Mouse (Mus musculus): Measurements from ENCODE around the gene Saysd1. TPM values are rescaled to one million over a fixed set of nuclear protein-coding genes. Genes with fewer than 3 reads are reported as not detected.
A peak's percentile ranks its signal among the peaks of the same experiment; 100 is the strongest.

Gene Saysd1
- polyA plus RNA-seq, 1 experiment from 2014 or later, result 18.9 TPM

- DNase-seq (ENCODE audit: low spot score) (peak; percentile 65), ATAC-seq (peak; percentile 43)
- Histone ChIP-seq H3K27ac (ENCODE audit: low read length) (no peak overlapping the region), H3K4me2 (replicated peaks; ENCODE audit: low read depth, low read length) (no peak overlapping the region), H3K4me3 (ENCODE audit: low read depth, low read length) (no peak overlapping the region), H3K9ac (replicated peaks; ENCODE audit: low read depth) (no peak overlapping the region), H3K9me3 (ENCODE audit: low read length) (no peaks in the 10 kb centered on the region), H3K36me3 (ENCODE audit: insufficient read depth, low read length) (no peaks in the 10 kb centered on the region), H3K27me3 (replicated peaks; ENCODE audit: insufficient read depth, low read length) (no peaks in the 10 kb centered on the region), H3K4me1 (ENCODE audit: insufficient read depth, low read depth, low read length) (peaks cover 12% of the 10 kb centered on the region; the same call in 1 of the 2 replicates)
- 67% methylated on average over 7 of the region's 7 CpGs for WGBS
- TF ChIP-seq CTCF (IDR thresholded peaks at IDR 0.05) (no peak), EP300 (IDR thresholded peaks at IDR 0.05) (peak; percentile 68)
Observed at GRCm38 (mm10) chr14:20175114-20175513, 36.8 kb upstream of the Saysd1 start.

- 82% methylated on average over 6 of the region's 6 CpGs for WGBS
- H3K9me3 ChIP-seq (ENCODE audit: low read length), result no peaks in the 10 kb centered on the region
- H3K27me3 ChIP-seq (replicated peaks; ENCODE audit: insufficient read depth, low read length), result no peaks in the 10 kb centered on the region
- H3K9ac ChIP-seq (replicated peaks; ENCODE audit: low read depth), result no peak overlapping the region
- no peak overlapping the region for H3K4me2 ChIP-seq (replicated peaks; ENCODE audit: low read depth, low read length)
- H3K4me1 ChIP-seq (ENCODE audit: insufficient read depth, low read depth, low read length), result peaks cover 12% of the 10 kb centered on the region; the same call in 1 of the 2 replicates
- ATAC-seq (no peak), DNase-seq (ENCODE audit: low spot score) (no peak)
- H3K4me3 ChIP-seq (ENCODE audit: low read depth, low read length), result no peak overlapping the region
- H3K36me3 ChIP-seq (ENCODE audit: insufficient read depth, low read length), result no peaks in the 10 kb centered on the region
- TF ChIP-seq EP300 (IDR thresholded peaks at IDR 0.05), result no peak
- TF ChIP-seq CTCF (IDR thresholded peaks at IDR 0.05), result no peak
- H3K27ac ChIP-seq (ENCODE audit: low read length), result no peak overlapping the region
Observed at GRCm38 (mm10) chr14:20174696-20175095, 36.4 kb upstream of the Saysd1 start.

- H3K27ac ChIP-seq (ENCODE audit: low read length), result 0 out of 2 replicates have a peak overlapping the region, but pooled peaks have one; percentile 23
- no peaks in the 10 kb centered on the region for H3K9me3 ChIP-seq (ENCODE audit: low read length)
- peaks cover 12% of the 10 kb centered on the region; the same call in 1 of the 2 replicates for H3K4me1 ChIP-seq (ENCODE audit: insufficient read depth, low read depth, low read length)
- no peak overlapping the region for H3K4me3 ChIP-seq (ENCODE audit: low read depth, low read length)
- no peak overlapping the region for H3K4me2 ChIP-seq (replicated peaks; ENCODE audit: low read depth, low read length)
- H3K36me3 ChIP-seq (ENCODE audit: insufficient read depth, low read length), result no peaks in the 10 kb centered on the region
- DNase-seq (ENCODE audit: low spot score), result no peak
- no peak for ATAC-seq
- no peak for TF ChIP-seq EP300 (IDR thresholded peaks at IDR 0.05)
- no peak for TF ChIP-seq CTCF (IDR thresholded peaks at IDR 0.05)
- H3K27me3 ChIP-seq (replicated peaks; ENCODE audit: insufficient read depth, low read length), result no peaks in the 10 kb centered on the region
- WGBS, result 66% methylated on average over 14 of the region's 14 CpGs
- no peak overlapping the region for H3K9ac ChIP-seq (replicated peaks; ENCODE audit: low read depth)
Observed at GRCm38 (mm10) chr14:20173873-20174490, 35.6 kb upstream of the Saysd1 start.

GRCm38 (mm10) chr14:20172924-20173323 lies 34.6 kb upstream of the Saysd1 start:
- WGBS, result 24% methylated on average over 4 of the region's 4 CpGs
- Histone ChIP-seq H3K9ac (replicated peaks; ENCODE audit: low read depth) (no peak overlapping the region), H3K4me2 (replicated peaks; ENCODE audit: low read depth, low read length) (no peak overlapping the region), H3K27ac (ENCODE audit: low read length) (peak overlapping the region; percentile 23), H3K9me3 (ENCODE audit: low read length) (no peaks in the 10 kb centered on the region), H3K36me3 (ENCODE audit: insufficient read depth, low read length) (no peaks in the 10 kb centered on the region), H3K27me3 (replicated peaks; ENCODE audit: insufficient read depth, low read length) (no peaks in the 10 kb centered on the region), H3K4me1 (ENCODE audit: insufficient read depth, low read depth, low read length) (peaks cover 12% of the 10 kb centered on the region; the same call in 1 of the 2 replicates), H3K4me3 (ENCODE audit: low read depth, low read length) (no peak overlapping the region)
- ATAC-seq (no peak), DNase-seq (ENCODE audit: low spot score) (no peak)
- TF ChIP-seq CTCF (IDR thresholded peaks at IDR 0.05), result no peak
- no peak for TF ChIP-seq EP300 (IDR thresholded peaks at IDR 0.05)

- Histone ChIP-seq H3K4me2 (replicated peaks; ENCODE audit: low read depth, low read length) (no peak overlapping the region), H3K36me3 (ENCODE audit: insufficient read depth, low read length) (no peaks in the 10 kb centered on the region), H3K9ac (replicated peaks; ENCODE audit: low read depth) (no peak overlapping the region), H3K27ac (ENCODE audit: low read length) (0 out of 2 replicates have a peak overlapping the region, but pooled peaks have one; percentile 23), H3K4me1 (ENCODE audit: insufficient read depth, low read depth, low read length) (peaks cover 14% of the 10 kb centered on the region; the same call in 1 of the 2 replicates), H3K4me3 (ENCODE audit: low read depth, low read length) (no peak overlapping the region), H3K9me3 (ENCODE audit: low read length) (no peaks in the 10 kb centered on the region), H3K27me3 (replicated peaks; ENCODE audit: insufficient read depth, low read length) (no peaks in the 10 kb centered on the region)
- ATAC-seq (peak; percentile 39; the same call in 1 of the 2 replicates), DNase-seq (ENCODE audit: low spot score) (peak; percentile 39)
- 44% methylated on average over 5 of the region's 5 CpGs for WGBS
- TF ChIP-seq CTCF (IDR thresholded peaks at IDR 0.05), result no peak
- no peak for TF ChIP-seq EP300 (IDR thresholded peaks at IDR 0.05)
Observed at GRCm38 (mm10) chr14:20172509-20172908, 34.2 kb upstream of the Saysd1 start.

- Histone ChIP-seq H3K27me3 (replicated peaks; ENCODE audit: insufficient read depth, low read length) (no peaks in the 10 kb centered on the region), H3K9ac (replicated peaks; ENCODE audit: low read depth) (no peak overlapping the region), H3K27ac (ENCODE audit: low read length) (no peak overlapping the region), H3K4me3 (ENCODE audit: low read depth, low read length) (no peak overlapping the region), H3K4me1 (ENCODE audit: insufficient read depth, low read depth, low read length) (peaks cover 19% of the 10 kb centered on the region; the same call in 1 of the 2 replicates), H3K4me2 (replicated peaks; ENCODE audit: low read depth, low read length) (no peak overlapping the region), H3K9me3 (ENCODE audit: low read length) (no peaks in the 10 kb centered on the region), H3K36me3 (ENCODE audit: insufficient read depth, low read length) (no peaks in the 10 kb centered on the region)
- DNase-seq (ENCODE audit: low spot score) (no peak), ATAC-seq (0 out of 2 replicates have a peak, but pooled peaks have one; percentile 8)
- TF ChIP-seq CTCF (IDR thresholded peaks at IDR 0.05) (no peak), EP300 (IDR thresholded peaks at IDR 0.05) (no peak)
- WGBS, result 64% methylated on average over 3 of the region's 3 CpGs
Observed at GRCm38 (mm10) chr14:20171840-20172239, 33.5 kb upstream of the Saysd1 start.

All from lung, postnatal 0 days (tissue).